ENCODE assay signal across 8 mouse cellular contexts in the genomic region with DNA sequence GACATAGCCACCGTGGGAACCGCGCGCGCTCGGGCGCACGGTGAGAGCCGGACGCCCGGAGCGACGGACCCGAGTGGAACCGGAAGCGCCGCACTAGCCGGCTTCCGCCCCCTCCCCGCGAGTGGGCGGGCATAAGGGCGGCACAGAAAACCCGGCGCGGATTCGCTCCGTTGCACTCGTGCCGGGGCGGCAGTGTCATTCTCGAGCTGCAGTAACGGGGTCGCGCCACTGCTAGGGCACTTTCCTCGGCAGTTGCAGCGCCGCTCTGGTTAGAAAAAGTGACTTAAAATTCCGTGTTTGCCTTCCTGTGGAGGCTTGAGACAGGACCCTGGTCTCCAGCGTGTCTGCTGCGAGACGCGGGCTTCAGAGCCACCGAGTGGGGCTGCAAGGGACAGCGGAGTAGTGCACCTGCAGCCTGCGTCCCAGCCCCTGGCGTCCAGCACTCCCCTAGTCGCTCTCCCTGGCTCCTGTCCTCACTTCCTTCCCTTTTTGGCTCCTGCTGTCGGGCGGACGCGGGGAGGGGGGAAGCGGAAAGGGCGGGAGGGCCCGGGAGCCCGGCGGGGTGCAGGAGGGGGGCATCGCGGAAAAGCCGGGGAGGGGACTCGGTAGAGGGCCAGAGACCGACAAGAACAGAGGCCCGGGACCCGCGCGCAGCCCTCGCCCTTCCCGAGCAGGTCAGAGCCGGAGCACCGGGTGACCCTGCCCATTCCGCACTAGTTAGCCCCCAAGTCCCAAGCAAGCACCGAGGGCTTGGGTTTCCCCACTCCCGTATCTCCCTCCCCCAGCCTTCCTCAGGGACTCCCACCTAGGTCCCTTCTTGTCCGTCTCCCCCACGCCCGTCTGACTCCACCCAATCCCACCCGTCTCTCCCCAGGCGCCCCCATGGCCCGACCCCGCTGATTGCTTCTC. TPM values are rescaled to one million over a fixed set of nuclear protein-coding genes. Genes with fewer than 3 reads are reported as not detected.
DNase-seq lines count a peak whose midpoint lies in the region; ATAC-seq and TF ChIP-seq lines count a peak whose summit lies in the region.

A gene (plus strand): TSS at position 173 of the 909 bp plus-strand sequence.

- ATAC-seq in frontal cortex, adult (ENCODE audit: low TSS enrichment), result peak; percentile 68
- peak; percentile 65 to 77 for ATAC-seq in hematopoietic stem cell, adult 5-6 weeks (replicated peaks in 1 of 2; ENCODE audit: insufficient read depth in 1 of 2, low FRiP score in 2 of 2, low TSS enrichment in 1 of 2, low read depth in 1 of 2, poor library complexity in 2 of 2, severe bottlenecking in 2 of 2)
- ATAC-seq in lung, embryonic 15.5 days (ENCODE audit: borderline replicate concordance, extremely low read depth, low FRiP score, low TSS enrichment), result peak; percentile 85

- H3K4me1 ChIP-seq in lung, embryonic 15.5 days, result peaks cover 23% of the 10 kb centered on the region
- peaks cover 12% of the 10 kb centered on the region for H3K4me1 ChIP-seq in olfactory bulb, adult 2 months (ENCODE audit: control insufficient read depth, insufficient read depth, low read length)

- no peaks in the 10 kb centered on the region for H3K9me3 ChIP-seq in lung, embryonic 15.5 days

- peak within 1 kb of the TSS; percentile 79 for H3K9ac ChIP-seq in lung, embryonic 15.5 days

- under 1% methylated on average over 75 of the region's 80 CpGs for WGBS in lung, embryonic 15.5 days
- WGBS in olfactory bulb, adult 2 months, result under 1% methylated on average over 80 of the region's 80 CpGs

- peak within 1 kb of the TSS; percentile 79 for H3K4me3 ChIP-seq in lung, embryonic 15.5 days
- peak within 1 kb of the TSS; percentile 77 for H3K4me3 ChIP-seq in olfactory bulb, adult 2 months (ENCODE audit: insufficient read depth, low read depth, low read length)

- H3K27me3 ChIP-seq in lung, embryonic 15.5 days, result no peaks in the 10 kb centered on the region

- TF ChIP-seq CTCF in olfactory bulb, adult 2 months (IDR thresholded peaks at IDR 0.05; ENCODE audit: insufficient read depth, low read depth, low read length), result peak; percentile 56; the same call in 1 of the 2 replicates

- peak within 1 kb of the TSS; percentile 98 for H3K27ac ChIP-seq in lung, embryonic 15.5 days
- peak within 1 kb of the TSS; percentile 73 for H3K27ac ChIP-seq in olfactory bulb, adult 2 months (ENCODE audit: insufficient read depth, low read depth, low read length)

- no peak; the same call in 1 of the 2 replicates for TF ChIP-seq POLR2A in olfactory bulb, adult 2 months (IDR thresholded peaks at IDR 0.05; ENCODE audit: insufficient read depth, low read depth, low read length)

- DNase-seq in MN1 (ENCODE audit: low spot score), result peak; percentile 98
- DNase-seq in cerebellum, adult 8-10 months, result peak; percentile 95
- peak in 1 of 2 experiments; percentile 90 for DNase-seq in layer of hippocampus, adult 8-10 months (ENCODE audit: low spot score in 2 of 2)
- DNase-seq in thymus, adult 18-20 months, result peak; percentile 86 to 87

- H3K4me2 ChIP-seq in lung, embryonic 15.5 days, result peak within 1 kb of the TSS; percentile 92

- H3K36me3 ChIP-seq in lung, embryonic 15.5 days, result peaks cover 29% of the 10 kb centered on the region

RNA-seq across cellular contexts. Expression of the gene that starts here (rescaled TPM):
- total RNA-seq in hematopoietic stem cell, adult 5-6 weeks (2017), result 36.6 and 57.1 TPM in 2 replicates
- total RNA-seq in layer of hippocampus, adult 8-10 months (2022), result 10 to 100 TPM; 64.3 to 90.9 (median 81.8) TPM
- polyA plus RNA-seq in lung, embryonic 15.5 days (2015; fragmentation: Nextera tagmentation; extraction: Ambion mirVana), result 47.7 and 57.8 TPM in 2 replicates
- polyA plus RNA-seq in olfactory bulb, adult 2 months (2012; ENCODE audit: insufficient read depth, insufficient read length, low replicate concordance, missing spikeins), result 671 TPM in 1 of 2 replicates, not detected in the other
